Comparison of ENCODE assay signal across 8 mouse cellular contexts in genomic region chr9:44881221-44881871, GRCm38 (mm10). TPM values are rescaled to one million over a fixed set of nuclear protein-coding genes. Genes with fewer than 3 reads are reported as not detected.
DNase-seq lines count a peak whose midpoint lies in the region; ATAC-seq and TF ChIP-seq lines count a peak whose summit lies in the region.

TSS of gene Kmt2a (minus strand) at chr9:44881296.

- peak; percentile 58 for ATAC-seq in Patski
- ATAC-seq in hindbrain, embryonic 13.5 days (ENCODE audit: low FRiP score) = peak; percentile 70

- H3K27me3 ChIP-seq in Patski = no peaks in the 10 kb centered on the region
- 0 out of 2 replicates have a peak, but pooled peaks cover 5% of the 10 kb centered on the region for H3K27me3 ChIP-seq in hindbrain, embryonic 13.5 days

- peak within 1 kb of the TSS; percentile 100 for H3K27ac ChIP-seq in hindbrain, embryonic 13.5 days

- peak within 1 kb of the TSS; percentile 97 for H3K4me3 ChIP-seq in hindbrain, embryonic 13.5 days

- peak; percentile 86 for DNase-seq in Patski (ENCODE audit: low read depth, low spot score)
- DNase-seq in cerebellum, postnatal 14 days = peak; percentile 100
- DNase-seq in frontal cortex, postnatal 14 days (ENCODE audit: low spot score in 2 of 2) = peak; percentile 95 to 96
- peak; percentile 98 to 100 for DNase-seq in layer of hippocampus, postnatal 36 days
- DNase-seq in lung, postnatal 36 days = peak; percentile 95
- peak; percentile 99 for DNase-seq in retina, postnatal 1 day
- DNase-seq in urinary bladder, adult 18-20 months (ENCODE audit: low spot score in 2 of 2) = peak; percentile 96 to 99

- POLR2A ChIA-PET in Patski (lab: Charles Lee) = interaction anchor here (0.6 to 1.9 kb wide), 6 partner anchors 11 to 104 kb away, joined by 3 to 9 read pairs (median 4); no protein-coding TSS in a partner anchor

- no peak for TF ChIP-seq CTCF in Patski (IDR thresholded peaks at IDR 0.05)

- in situ Hi-C loops in Patski (cut with MboI; ENCODE audit: low pct_unique_long_range_greater_than_20kb) = no loop called here

- peak within 1 kb of the TSS; percentile 98 for H3K4me2 ChIP-seq in hindbrain, embryonic 13.5 days

- peak within 1 kb of the TSS; percentile 99 for H3K9ac ChIP-seq in hindbrain, embryonic 13.5 days

- H3K36me3 ChIP-seq in hindbrain, embryonic 13.5 days = 0 out of 2 replicates have a peak, but pooled peaks cover 4% of the 10 kb centered on the region

- WGBS in hindbrain, embryonic 13.5 days = 0% methylated on average over 43 of the region's 71 CpGs

- CTCF ChIA-PET in Patski (lab: Charles Lee) = interaction anchor here (1.0 kb wide), 1 partner anchor 39 kb away, joined by 4 read pairs; the partner anchor contains the start of gene Atp5l

- H3K4me1 ChIP-seq in hindbrain, embryonic 13.5 days (replicated peaks) = peaks cover 44% of the 10 kb centered on the region

- H3K9me3 ChIP-seq in hindbrain, embryonic 13.5 days = no peaks in the 10 kb centered on the region

RNA-seq across cellular contexts. Expression of gene Kmt2a, which starts in this region (rescaled TPM):
- polyA plus RNA-seq in Patski (2021) = 22.2 TPM
- 15.8 and 20.6 TPM in 2 replicates for polyA plus RNA-seq in hindbrain, embryonic 13.5 days (2015; fragmentation: Nextera tagmentation; extraction: Ambion mirVana)
- total RNA-seq in layer of hippocampus, postnatal 36 days (2021) = 10 to 100 TPM; 61.3 to 78.3 TPM

Comparison
In these comparisons a context has a peak if more than half of its experiments do, and no peak if none do; other contexts are left out.
1. Peak in every context shown above with its lines: DNase-seq, ATAC-seq, H3K4me3 ChIP-seq and H3K27ac ChIP-seq.